Mouse (Mus musculus) kidney, adult 2 months (tissue): Measurements from ENCODE around the gene Ecsit. TPM values are rescaled to one million over a fixed set of nuclear protein-coding genes. Genes with fewer than 3 reads are reported as not detected.

Experiments
- DNase-seq: peaks from one replicate; pipeline ENCODE4 v3.0.0; 2021
- H3K27ac ChIP-seq: fragments of 200-500 bp; 2 replicates; pipeline ENCODE4 v1.5.1; 2012; ENCODE audit warnings: low read depth, low read length, control low read depth, inconsistent platforms; ENCODE audit not compliant: insufficient read depth
- H3K27me3 ChIP-seq: fragments of 200-500 bp; replicated peaks from 2 replicates; pipeline ENCODE4 v1.6.1; 2012; ENCODE audit warnings: mild to moderate bottlenecking, moderate library complexity, low read length, inconsistent platforms; ENCODE audit not compliant: control insufficient read depth, insufficient read depth
- H3K36me3 ChIP-seq: fragments of 200-500 bp; 2 replicates; pipeline ENCODE4 v1.6.1; 2012; ENCODE audit warnings: mild to moderate bottlenecking, moderate library complexity, low read length, inconsistent platforms; ENCODE audit not compliant: control insufficient read depth, insufficient read depth
- H3K4me1 ChIP-seq: fragments of 200-500 bp; 2 replicates; pipeline ENCODE4 v1.6.1; 2011; ENCODE audit warnings: low read length; ENCODE audit not compliant: control insufficient read depth, insufficient read depth
- H3K4me3 ChIP-seq: fragments of 200-500 bp; 2 replicates; pipeline ENCODE4 v1.5.1; 2011; ENCODE audit warnings: mild to moderate bottlenecking, low read depth, low read length, control low read depth; ENCODE audit not compliant: insufficient read depth
- CTCF ChIP-seq: fragments of 200-500 bp; conservative IDR thresholded peaks from 2 replicates; pipeline ENCODE4 v1.5.1; 2011; ENCODE audit warnings: low read depth, mild to moderate bottlenecking, control low read depth, low read length, moderate library complexity, mixed read lengths; ENCODE audit not compliant: insufficient read depth, insufficient read length
- POLR2A ChIP-seq: fragments of 200-500 bp; IDR thresholded peaks from one replicate; pipeline ENCODE4 v1.6.1; 2011; ENCODE audit warnings: low read depth, low read length, control low read depth
- WGBS: fragments of 180-500 bp; shearing (Covaris S2); methylation state at CpG from one replicate; pipeline ENCODE4 v1.1.7; 2018; 5-methylcytosine and 5-hydroxymethylcytosine counted together
- polyA plus RNA-seq: library from polyadenylated mRNA; depleted of rRNA; stranded (reverse); fragments of >200 nt; gene quantifications from 2 replicates; pipeline ENCODE4 v1.2.3, GENCODE M21; 2012

The Ecsit gene
- polyA plus RNA-seq, 1 experiment, result 143 TPM

- Histone ChIP-seq H3K27me3 (no peaks in the 10 kb centered on the region), H3K4me3 (peak within 1 kb of the TSS; percentile 85), H3K36me3 (no peaks in the 10 kb centered on the region; the same call in 1 of the 2 replicates), H3K27ac (peak within 1 kb of the TSS; percentile 86), H3K4me1 (peaks cover 5% of the 10 kb centered on the region; the same call in 1 of the 2 replicates)
- TF ChIP-seq POLR2A, result peak; percentile 62
- TF ChIP-seq CTCF, result no peak
- WGBS, result 1% methylated on average over 83 of the region's 87 CpGs
- DNase-seq, result peak; percentile 99
These were observed 14.3 kb downstream of the Ecsit start, which contains the start of the genes Gm49318 and Zfp653 for GRCm38 (mm10) chr9:22070791-22071573. TSS of gene Gm49318 (minus strand) at chr9:22071259. TSS of gene Zfp653 (minus strand) at chr9:22071376.

- Histone ChIP-seq H3K36me3 (no peaks in the 10 kb centered on the region; the same call in 1 of the 2 replicates), H3K4me1 (peaks cover 5% of the 10 kb centered on the region; the same call in 1 of the 2 replicates), H3K27me3 (no peaks in the 10 kb centered on the region), H3K4me3 (peak overlapping the region; percentile 30), H3K27ac (peak overlapping the region; percentile 11)
- no peak for DNase-seq
- TF ChIP-seq POLR2A (no peak), CTCF (0 out of 2 replicates have a peak, but pooled peaks have one; percentile 23)
- WGBS, result 52% methylated on average over 4 of the region's 4 CpGs
These were observed 15.2 kb downstream of the Ecsit start for GRCm38 (mm10) chr9:22069881-22070553.

- no peak overlapping the region for H3K4me3 ChIP-seq
- H3K36me3 ChIP-seq, result no peaks in the 10 kb centered on the region; the same call in 1 of the 2 replicates
- no peaks in the 10 kb centered on the region for H3K27me3 ChIP-seq
- WGBS, result 86% methylated on average over 5 of the region's 5 CpGs
- no peak for DNase-seq
- no peak for TF ChIP-seq CTCF
- no peak for TF ChIP-seq POLR2A
- H3K27ac ChIP-seq, result no peak overlapping the region
- peaks cover 5% of the 10 kb centered on the region; the same call in 1 of the 2 replicates for H3K4me1 ChIP-seq
These were observed 18.0 kb downstream of the Ecsit start for GRCm38 (mm10) chr9:22067195-22067594.

- peak; percentile 63 for DNase-seq
- no peaks in the 10 kb centered on the region for H3K27me3 ChIP-seq
- H3K36me3 ChIP-seq, result no peaks in the 10 kb centered on the region; the same call in 1 of the 2 replicates
- no peak overlapping the region for H3K4me3 ChIP-seq
- 75% methylated on average over 3 of the region's 3 CpGs for WGBS
- no peak overlapping the region for H3K27ac ChIP-seq
- peaks cover 5% of the 10 kb centered on the region; the same call in 1 of the 2 replicates for H3K4me1 ChIP-seq
- TF ChIP-seq CTCF (peak; percentile 83), POLR2A (no peak)
These were observed 18.8 kb downstream of the Ecsit start for GRCm38 (mm10) chr9:22066433-22066832.

GRCm38 (mm10) chr9:22065642-22066041 is 19.6 kb downstream of the Ecsit start:
- WGBS, result 82% methylated on average over 11 of the region's 11 CpGs
- TF ChIP-seq POLR2A, result no peak
- no peak for TF ChIP-seq CTCF

GRCm38 (mm10) chr9:22064341-22064740 is 20.9 kb downstream of the Ecsit start:
- TF ChIP-seq POLR2A (no peak), CTCF (no peak)
- no peaks in the 10 kb centered on the region; the same call in 1 of the 2 replicates for H3K36me3 ChIP-seq
- 93% methylated on average over 3 of the region's 3 CpGs for WGBS
- no peak for DNase-seq
- H3K4me3 ChIP-seq, result no peak overlapping the region
- no peaks in the 10 kb centered on the region for H3K4me1 ChIP-seq
- H3K27ac ChIP-seq, result no peak overlapping the region
- no peaks in the 10 kb centered on the region for H3K27me3 ChIP-seq

More at GRCm38 (mm10) chr9:22065642-22066041, 19.6 kb downstream of the Ecsit start:
- no peak overlapping the region for H3K4me3 ChIP-seq
- DNase-seq, result no peak
- H3K4me1 ChIP-seq, result peaks cover 5% of the 10 kb centered on the region; the same call in 1 of the 2 replicates
- no peaks in the 10 kb centered on the region; the same call in 1 of the 2 replicates for H3K36me3 ChIP-seq
- no peak overlapping the region for H3K27ac ChIP-seq
- H3K27me3 ChIP-seq, result no peaks in the 10 kb centered on the region
